Mouse (Mus musculus) CH12.LX (cell line): ENCODE measurements around the gene Sf3a3.

Source experiments
- CTCF ChIP-seq, 2 experiments: IDR thresholded peaks in 1 of 2; conservative IDR thresholded peaks in 1 of 2; 2 replicates each; pipeline ENCODE4 v1.5.1; 2011 to 2012; ENCODE audit warnings: low read depth in 2 of 2, low read length in 2 of 2, improper control_type of control experiment in 1 of 2, inconsistent platforms in 1 of 2, mild to moderate bottlenecking in 1 of 2, moderate library complexity in 1 of 2
- EP300 ChIP-seq: IDR thresholded peaks from 2 replicates; pipeline ENCODE4 v1.6.1; 2011; ENCODE audit warnings: low read length, improper control_type of control experiment
- KAT2A ChIP-seq: IDR thresholded peaks from 2 replicates; pipeline ENCODE4 v1.6.1; 2012; ENCODE audit warnings: low read length, improper control_type of control experiment, inconsistent platforms; ENCODE audit not compliant: insufficient replicate concordance
- MAFK ChIP-seq: IDR thresholded peaks from 2 replicates; pipeline ENCODE4 v1.6.1; 2011; ENCODE audit warnings: low read length, improper control_type of control experiment; ENCODE audit not compliant: insufficient replicate concordance
- NELFE ChIP-seq: IDR thresholded peaks from 2 replicates; pipeline ENCODE4 v1.6.1; 2011; ENCODE audit warnings: low read depth, low read length, improper control_type of control experiment
- POLR2A ChIP-seq: IDR thresholded peaks from 2 replicates; pipeline ENCODE4 v1.6.1; 2011; ENCODE audit warnings: low read depth, mild to moderate bottlenecking, improper control_type of control experiment, low read length
- TCF12 ChIP-seq: IDR thresholded peaks from 2 replicates; pipeline ENCODE4 v1.6.1; 2014; ENCODE audit warnings: low read depth, mild to moderate bottlenecking, inconsistent platforms, low read length, improper control_type of control experiment
- USF1 ChIP-seq: IDR thresholded peaks from 2 replicates; pipeline ENCODE4 v1.6.1; 2014; ENCODE audit warnings: low read depth, mild to moderate bottlenecking, inconsistent platforms, low read length, improper control_type of control experiment

GRCm38 (mm10) chr4:124719101-124719500 lies 4.5 kb downstream of the Sf3a3 start:
- TF ChIP-seq MAFK (no peak), CTCF (conservative IDR thresholded peaks at IDR 0.05 in 1 of 2, IDR thresholded peaks at IDR 0.05 in 1 of 2; ENCODE audit: low read depth in 2 of 2, low read length in 2 of 2) (no peak), USF1 (no peak), EP300 (no peak), POLR2A (no peak), TCF12 (no peak), KAT2A (no peak), NELFE (no peak)
